Mouse (Mus musculus) megakaryocyte, embryonic 14.5 days (primary cell): ENCODE results near the gene Knstrn.

ENCODE experiments used
- FLI1 ChIP-seq: IDR thresholded peaks from 2 replicates; pipeline ENCODE4 v1.6.1; 2012; ENCODE audit warnings: low read length, inconsistent platforms, mixed read lengths
- GATA1 ChIP-seq: IDR thresholded peaks from 3 replicates; pipeline ENCODE4 v1.6.1; 2012; ENCODE audit warnings: mixed read lengths, low read length, inconsistent platforms, borderline replicate concordance

- no peak for TF ChIP-seq GATA1
- TF ChIP-seq FLI1 = no peak
These were observed 32.4 kb downstream of the Knstrn start for GRCm38 (mm10) chr2:118846246-118846645.
